Mouse (Mus musculus) central nervous system, embryonic 18 days (tissue): Measurements from ENCODE around the gene Atp11c. TPM values are rescaled to one million over a fixed set of nuclear protein-coding genes. Genes with fewer than 3 reads are reported as not detected.

Source experiments
- polyA plus RNA-seq: library from polyadenylated mRNA; depleted of rRNA; stranded (reverse); fragments of >200 nt; gene quantifications from 2 replicates; pipeline ENCODE4 v1.2.3, GENCODE M21; 2012; rRNA removed

Gene Atp11c
- polyA plus RNA-seq: 20.8 and 22.9 TPM in 2 replicates

GRCm38 (mm10) chrX:60592598-60592997 is at the start of gene Atp11c:
Gene Atp11c (minus strand): TSS chrX:60592698.

DNA sequence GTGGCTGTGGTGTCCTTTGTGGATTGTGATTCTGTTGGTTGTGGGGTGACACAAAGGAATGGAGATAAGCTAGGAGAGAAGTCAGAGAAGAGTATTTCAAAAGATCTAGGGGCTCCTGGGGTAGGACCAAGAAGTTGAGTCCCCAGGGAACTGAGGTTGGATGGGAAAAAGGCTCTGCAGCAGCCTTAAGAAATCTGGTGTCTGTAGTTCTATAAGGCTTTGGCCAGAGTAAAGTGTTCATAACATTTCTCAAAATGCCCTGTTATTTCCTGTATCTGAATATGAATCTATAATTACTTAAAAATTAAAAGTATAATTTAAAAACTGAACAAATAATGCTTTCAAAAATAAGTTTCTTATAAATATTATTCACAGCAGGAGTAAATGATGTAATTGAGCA is 53.3 kb downstream of the Atp11c start, which contains the start of gene Gm7073:
Gene Gm7073 (minus strand): TSS at position 101 of the 400 bp plus-strand sequence.

DNA sequence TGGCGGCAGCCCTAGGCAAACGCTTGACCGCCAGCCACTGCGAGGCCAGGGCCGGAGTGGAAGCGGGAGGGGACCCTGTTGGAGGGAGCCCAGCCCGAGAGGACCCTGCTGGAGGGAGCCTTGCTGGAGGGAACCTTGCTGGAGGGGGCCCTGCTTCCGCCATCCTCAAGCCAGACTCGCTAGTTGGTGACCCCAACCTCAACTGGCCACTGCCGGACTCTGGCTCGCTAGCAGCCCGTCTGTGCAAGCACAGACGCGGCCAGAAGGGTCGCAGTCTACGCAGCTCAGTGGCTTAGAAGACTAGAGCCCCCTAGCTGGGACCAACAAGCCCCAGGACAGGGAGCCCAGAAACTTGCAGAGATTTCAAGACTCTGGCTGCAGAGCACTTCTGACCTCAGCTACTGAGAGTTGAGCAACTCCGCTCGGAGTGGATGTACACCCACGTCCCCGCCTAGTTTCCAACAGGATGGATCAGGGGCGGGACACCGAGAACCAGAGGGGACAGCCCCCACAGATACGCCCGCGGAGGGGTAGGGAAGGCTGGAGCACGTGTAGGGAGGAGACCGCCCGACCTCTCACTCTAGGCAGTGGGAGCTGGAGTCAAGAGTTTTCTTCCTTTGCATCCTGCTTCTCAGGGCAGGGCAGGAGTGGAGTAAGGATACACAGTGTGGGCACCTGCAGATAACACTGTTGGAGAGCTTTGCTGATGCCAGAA is 413.6 kb downstream of the Atp11c start, which contains the start of gene Mcf2:
Gene Mcf2 (minus strand): TSS at position 346 of the 715 bp plus-strand sequence.

Other genes starting within 250 kb of the Atp11c start
- not detected in 2 replicates for gene Gm7073, start 53.4 kb downstream of the Atp11c start, polyA plus RNA-seq